Mouse (Mus musculus): Measurements from ENCODE around the gene Atmin.

The Atmin gene

DNA sequence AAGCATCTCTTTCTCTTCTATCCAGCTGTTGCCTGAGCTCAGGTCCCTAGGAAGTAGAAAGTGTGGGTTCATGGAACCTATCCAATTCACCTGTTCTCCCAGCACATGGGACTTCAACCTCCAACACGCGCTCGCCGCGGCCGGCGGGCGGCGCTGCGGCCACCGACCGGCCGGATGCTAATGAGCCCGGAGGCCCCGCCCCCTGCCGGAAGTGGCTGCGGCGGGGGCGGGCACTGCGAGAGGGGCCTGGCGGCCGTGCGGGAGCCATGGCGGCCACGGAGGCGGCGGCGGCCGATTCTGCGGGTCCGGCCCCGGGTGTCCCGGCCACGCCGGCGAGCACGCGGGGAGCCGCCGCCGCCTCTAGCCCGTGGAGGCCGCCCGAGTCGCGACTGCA, at the start of gene Atmin:
TSS of gene Atmin (plus strand) at position 233 of the 394 bp plus-strand sequence.
- DNase-seq (ENCODE audit: low spot score): peak; percentile 75

DNA sequence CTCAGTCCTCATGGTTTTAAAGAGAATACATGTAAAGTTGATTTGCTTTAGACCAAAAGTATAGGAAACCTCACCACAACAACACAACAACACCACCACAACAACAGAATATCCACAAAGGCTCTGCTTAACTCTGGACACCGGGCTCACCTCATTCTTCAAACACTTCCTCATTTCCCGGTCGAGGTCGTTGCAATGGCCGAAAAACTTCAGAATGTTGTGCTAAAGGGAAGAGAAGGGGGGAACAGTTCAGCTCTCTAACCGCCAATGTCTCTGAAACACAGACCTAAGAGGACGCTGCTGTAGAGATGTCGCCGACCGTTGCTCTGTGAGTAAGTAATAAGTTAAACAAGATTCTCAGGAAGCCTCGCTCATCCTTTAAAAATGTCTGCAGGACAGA, 49.3 kb upstream of the Atmin start:
- DNase-seq (ENCODE audit: low spot score): no peak

DNA sequence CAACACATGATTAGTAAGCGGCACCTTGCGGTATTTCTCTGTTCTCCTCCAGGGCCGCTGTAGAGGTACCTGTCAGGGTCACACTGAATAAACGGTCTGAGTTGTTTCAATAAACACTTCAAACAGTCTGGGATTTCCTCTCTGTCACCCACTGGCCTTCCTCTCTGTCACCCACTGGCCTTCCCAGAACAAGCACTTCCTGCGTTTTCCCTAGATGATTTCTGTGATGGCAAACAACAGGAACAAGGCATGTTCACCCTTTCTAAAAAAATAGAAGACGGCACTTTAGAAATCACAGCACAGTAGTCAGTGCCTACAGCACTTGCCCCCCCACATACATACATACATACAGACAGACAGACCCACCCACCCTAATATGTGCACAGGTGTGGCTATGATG, 47.7 kb upstream of the Atmin start:
- DNase-seq (ENCODE audit: low spot score): no peak

DNA sequence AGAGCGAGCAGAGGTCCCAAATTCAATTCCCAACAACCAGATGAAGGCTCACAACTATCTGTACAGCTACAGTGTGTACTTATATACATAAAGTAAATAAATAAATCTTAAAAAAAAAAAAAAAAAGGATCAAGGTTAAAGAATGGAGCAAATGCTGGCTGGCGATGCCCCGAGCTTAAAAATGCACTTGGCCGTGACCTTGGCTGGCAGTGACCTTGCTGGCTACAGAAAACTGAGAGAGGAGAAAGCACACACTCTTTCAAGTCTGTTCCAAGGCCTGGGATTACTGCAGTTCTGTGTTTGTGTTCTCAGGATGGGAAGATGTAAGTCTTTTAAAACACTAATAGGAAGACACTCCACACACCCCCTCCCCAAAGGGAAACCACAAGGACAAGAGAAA, 38.5 kb upstream of the Atmin start:
- DNase-seq (ENCODE audit: low spot score): no peak

DNA sequence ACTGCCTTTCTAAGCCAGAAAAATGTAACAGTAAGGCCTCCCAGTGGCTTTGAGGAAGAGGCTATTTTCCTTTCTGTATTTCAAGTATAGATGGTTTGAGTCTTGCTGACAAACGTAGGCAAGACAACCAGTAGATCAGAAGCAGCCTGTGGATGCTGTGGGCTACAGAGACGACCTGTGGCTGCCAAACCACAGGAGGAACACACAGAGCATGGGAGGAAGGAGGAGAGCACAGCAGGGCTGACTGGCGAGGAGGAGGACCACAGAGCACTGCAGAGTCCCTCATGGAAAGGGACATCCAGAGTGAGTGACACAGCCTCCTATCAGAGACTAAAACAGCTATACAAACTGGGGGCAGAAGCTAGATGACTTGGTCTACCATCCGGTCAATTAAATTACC, 37.9 kb upstream of the Atmin start:
- DNase-seq (ENCODE audit: low spot score): no peak

DNA sequence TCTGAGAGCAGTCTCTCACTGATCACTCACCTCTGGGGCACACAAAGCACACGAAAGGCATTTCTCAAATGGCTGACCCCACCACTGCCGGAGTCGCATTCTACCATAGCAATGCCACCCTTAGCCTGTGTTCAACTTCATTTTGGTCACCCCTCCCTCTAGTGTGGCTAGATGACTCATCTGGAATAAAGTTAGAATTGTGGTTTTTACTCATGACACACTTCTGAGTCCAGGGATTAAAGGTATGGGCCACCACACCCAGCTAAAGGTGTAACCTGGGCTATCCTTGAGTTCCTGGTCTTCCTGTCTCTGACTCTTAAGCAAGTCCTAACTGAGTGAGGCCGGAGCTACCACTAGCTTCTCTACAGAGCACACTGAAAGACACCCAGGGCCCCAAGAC, 37.4 kb upstream of the Atmin start:
- no peak for DNase-seq (ENCODE audit: low spot score)

DNA sequence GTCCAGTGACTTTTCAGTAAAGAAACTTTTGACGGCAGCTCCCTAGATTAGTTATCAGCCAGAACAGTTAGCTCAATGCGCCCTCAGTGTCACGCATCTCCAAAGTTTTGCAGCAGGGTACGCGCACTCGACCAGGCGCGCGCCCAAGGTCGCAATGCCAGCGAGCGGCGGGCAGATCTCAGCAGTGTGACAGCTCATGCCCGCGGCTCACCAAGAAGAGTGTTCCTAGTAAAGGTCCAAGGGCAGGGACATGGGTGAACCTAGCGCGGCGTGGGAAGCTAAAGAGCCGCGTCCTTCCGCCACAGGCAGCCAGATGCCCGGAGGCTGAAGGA, 22.2 kb upstream of the Atmin start:
- no peak for DNase-seq (ENCODE audit: low spot score)

DNA sequence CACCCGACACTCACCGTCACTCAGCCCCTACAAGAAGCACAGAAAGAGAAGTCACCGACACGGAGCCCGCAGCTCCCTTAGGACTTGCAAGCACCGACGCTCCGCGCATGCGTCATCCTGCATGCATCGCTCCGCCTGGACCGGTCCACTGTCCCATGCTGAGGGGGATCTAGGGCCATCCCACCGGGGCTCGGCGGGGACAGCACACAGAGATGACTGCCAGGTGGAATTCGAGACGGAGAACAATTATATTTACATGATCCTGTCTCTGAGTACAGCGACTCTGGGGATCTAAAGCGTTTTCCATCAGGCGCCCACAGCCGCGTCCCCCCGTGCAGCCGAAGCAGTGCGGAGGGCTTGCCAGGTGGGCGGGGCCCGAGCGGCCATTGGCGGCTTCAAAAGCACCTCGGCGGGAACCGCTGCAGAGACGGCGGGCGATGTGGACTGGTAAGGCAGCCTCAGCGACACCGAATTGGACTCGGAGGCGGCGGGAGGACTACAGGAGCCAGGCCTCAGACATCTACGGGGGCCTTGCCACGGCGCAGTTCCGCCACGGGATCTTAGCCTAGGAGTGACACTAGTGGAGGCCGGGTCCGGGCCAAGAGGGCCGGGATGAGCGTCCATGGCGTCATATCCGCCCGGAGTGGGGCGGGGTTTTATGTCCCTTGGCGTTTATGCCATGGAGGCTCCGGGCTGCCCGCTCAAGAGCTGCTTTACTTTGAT, 21.7 kb upstream of the Atmin start, which contains the start of the genes Cmc2 and Cenpn:
TSS of gene Cmc2 (minus strand) at position 119 of the 723 bp plus-strand sequence.
TSS of gene Cenpn (plus strand) at position 394 of the 723 bp plus-strand sequence.
- peak; percentile 98 for DNase-seq (ENCODE audit: low spot score)

DNA sequence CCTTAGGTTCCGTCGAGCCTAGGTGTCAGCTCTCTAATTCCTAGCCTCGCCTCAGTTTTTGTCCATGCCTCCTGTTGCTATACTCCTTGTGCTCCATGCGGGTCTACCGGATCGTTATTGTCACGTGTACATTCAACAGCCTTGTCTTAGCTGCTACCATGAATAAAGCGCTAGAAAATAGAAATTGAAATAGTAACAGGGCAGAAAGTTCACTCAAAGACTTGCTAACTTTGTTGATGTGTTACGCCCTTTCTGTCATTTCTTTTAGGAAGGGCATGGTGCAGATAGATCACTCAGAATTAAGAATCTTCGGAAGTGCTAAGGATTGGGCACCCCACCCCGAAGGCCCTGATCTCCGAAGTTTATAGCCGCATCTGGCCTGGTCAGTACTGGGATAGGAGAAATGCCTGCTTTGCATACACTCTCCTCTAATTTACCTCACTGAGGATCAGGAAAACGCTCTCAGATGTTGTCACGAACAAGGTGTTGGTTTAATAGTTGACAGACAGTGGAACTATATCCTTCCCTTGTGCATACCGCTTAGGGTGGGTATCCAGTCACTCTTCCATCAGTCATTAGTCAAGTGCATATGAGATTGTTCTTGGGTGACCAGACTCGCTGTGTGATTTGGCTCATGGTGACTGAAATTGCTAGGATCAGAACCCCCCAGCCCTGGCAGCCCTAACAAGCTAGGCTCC, 21.0 kb upstream of the Atmin start:
- no peak for DNase-seq (ENCODE audit: low spot score)

DNA sequence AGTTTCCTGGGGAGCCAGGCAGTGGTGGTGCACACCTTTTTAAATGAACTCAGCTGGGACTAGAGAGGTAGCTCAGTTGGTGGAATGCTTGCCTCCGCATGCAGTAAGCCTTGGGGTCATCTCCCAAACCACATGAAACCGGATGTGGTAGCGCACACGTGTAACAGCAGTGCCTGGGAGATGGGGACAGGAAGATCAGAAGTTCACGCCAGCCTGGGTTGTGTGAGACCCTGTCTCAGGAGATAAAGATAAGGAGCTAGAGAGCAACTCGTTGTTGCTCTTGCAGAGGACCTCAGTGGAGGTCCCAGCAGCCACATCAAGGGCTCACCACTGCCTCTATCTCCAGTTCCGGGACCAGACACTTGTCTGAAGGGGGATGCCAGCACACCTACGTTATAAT, 19.7 kb upstream of the Atmin start:
- no peak for DNase-seq (ENCODE audit: low spot score)

DNA sequence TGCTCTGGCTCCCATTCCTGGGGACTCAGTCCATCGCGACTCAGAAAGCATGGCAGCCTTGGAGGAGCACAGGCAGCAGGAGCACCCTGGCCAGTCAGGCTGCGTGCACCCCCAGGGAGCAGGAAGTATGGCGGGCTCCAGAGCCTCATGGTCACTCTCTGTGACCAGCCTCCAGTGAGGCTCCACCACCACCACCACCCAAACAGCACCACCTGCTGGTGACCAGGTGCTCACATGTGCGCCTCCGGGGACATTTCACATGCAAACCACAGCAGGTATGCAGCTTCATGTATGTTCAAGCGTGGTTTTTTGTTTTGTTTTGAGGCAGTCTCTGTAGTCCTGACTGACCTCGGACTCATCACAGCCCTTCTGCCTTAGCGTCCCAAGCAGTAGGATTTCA, 15.3 kb upstream of the Atmin start:
- DNase-seq (ENCODE audit: low spot score): peak; percentile 59

DNA sequence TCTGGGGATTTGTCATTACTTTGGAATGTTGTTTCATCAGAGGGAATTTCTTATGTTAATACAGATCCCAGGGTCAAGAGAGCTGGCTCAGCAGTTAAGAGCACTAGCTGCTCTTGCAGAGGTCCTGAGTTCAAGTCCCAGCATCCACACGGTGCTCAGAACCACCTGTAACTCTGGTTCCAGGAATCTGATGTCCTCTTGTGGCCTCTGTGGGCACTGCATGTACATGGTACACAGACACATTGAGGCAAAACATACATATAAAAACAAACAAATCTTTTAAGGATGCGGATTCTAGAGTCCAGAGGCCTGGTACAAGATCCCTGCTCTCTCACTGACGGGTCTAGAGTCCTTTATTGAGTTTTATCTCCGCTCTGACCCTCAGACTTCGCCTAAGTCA, 14.6 kb upstream of the Atmin start:
- no peak for DNase-seq (ENCODE audit: low spot score)

DNA sequence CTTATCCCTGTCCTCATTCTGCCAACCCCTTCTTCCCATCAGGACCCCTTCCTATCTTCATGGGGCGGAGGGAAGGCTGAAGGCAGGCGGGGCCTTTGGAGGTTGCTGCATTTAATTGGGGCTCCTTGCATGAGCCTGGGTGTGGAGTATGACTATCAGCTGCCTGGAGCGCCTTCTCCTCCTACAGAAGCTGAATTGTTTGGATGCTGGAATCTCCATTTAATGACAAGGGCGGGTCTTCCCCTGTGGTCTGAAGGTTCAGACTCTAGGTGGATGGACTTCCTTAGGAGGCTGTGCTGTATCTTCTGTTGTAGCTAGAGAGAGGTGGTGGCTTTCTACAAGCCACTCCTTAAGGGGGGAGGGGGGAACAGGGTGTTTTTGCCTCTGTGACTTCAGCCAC, 8.2 kb upstream of the Atmin start:
- DNase-seq (ENCODE audit: low spot score): no peak

DNA sequence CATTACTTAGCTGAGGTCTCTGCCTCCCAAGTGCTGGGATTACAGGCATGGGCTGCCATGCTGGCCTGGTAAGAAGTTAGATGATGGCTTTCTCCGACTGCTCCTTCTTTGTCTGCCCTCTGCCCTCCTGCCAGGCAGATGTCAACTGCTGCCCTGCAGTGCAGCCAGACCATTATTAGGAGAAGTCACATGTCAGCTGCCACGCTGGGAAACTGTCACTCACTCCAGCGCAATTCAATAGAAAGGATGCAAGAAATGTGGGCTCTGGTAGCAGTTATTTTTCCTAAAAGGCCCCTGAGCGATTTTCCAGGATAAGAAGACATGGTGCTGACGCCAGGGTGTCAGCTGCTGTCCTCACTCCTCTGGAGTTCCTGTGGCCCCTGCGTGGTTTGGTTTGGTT, 7.7 kb upstream of the Atmin start:
- peak; percentile 11 for DNase-seq (ENCODE audit: low spot score)

DNA sequence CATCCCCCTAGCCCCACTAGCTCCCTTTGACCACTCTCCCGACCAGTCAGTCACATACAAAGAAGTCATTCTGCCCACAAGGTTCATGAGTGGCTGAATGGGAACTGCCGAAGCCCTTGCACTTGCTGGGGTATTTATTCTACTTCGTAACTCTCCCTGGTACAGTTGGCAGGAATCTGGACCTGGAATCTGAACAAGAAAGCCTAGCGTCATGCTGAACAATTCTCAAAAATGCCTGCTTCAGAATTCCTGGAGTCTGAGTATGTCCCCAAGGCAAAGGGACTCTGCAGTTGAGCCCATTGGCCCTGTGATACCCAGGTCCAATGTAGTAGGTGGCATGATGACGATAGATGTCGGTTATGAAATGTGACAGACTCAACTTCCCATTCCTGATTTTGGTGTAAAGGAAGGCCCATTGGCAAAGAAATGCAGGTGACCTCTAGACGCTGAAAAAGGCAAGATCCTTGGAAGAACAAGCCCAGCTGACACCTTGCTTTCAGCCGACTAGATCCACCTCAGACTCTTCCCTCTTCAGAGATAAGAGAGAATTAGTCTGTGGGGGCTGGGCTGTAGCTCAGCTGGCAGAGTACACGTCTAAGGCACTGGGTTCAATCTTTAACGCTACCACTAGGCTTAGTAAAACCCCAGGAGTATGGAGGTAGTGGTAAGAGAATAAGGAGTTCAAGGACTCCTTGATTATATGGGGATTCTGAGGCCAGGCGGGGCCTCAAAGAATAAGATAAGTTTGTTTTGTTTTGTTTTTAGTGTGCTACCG, 722 bp upstream of the Atmin start:
- DNase-seq (ENCODE audit: low spot score): no peak

DNA sequence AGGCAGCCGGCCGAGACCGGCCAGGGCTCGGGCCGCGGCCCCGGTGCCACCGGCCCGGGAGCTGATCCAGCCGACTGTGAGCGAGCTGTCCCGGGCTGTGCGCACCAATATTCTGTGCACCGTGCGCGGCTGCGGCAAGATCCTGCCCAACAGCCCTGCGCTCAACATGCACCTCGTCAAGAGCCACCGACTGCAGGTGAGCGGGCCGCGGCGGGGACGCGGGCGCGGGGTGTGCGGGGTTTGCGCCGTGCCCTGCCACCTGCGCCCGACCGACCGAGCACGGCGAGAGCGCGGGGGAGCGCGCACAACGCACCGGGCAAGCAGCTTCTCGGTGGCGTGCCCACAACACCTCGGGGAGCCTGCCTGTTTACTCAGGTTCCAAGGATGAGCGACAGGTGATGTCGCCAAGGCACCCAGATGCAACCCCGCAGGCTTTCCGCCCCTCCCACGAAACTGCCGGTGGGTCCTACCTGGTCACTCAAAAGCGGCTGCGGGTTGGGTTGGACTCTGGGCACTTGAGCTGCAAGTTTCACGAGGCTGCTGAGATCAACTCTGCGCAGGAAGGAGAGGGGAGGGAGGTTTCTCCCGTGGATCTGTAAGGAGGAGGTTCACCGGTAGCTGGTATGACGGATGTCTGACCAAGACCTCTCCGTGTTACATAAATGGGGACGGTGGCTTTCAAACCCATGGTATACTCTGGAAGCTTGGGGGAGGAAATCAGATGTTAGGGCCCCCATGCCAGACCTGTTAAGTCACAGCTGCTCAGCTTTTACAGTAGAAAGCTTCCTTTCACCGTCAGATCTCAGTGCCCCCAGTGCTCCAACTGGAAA, 577 bp downstream of the Atmin start:
- peak; percentile 11 for DNase-seq (ENCODE audit: low spot score)

DNA sequence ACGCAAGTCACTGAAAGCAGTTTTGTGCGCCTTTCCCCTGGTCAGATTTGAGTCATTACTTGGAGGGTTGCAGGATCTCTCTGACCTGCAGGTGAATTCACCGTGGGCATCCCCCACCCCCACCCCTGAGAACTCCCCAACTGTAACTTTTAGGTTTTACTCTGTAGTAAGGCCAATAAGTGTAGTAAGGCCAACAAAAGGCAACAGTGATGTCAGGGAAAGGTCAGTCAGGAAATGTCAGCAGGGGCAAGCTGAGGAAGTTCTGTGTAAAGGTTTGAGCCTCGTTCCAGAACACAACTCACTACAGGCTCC, 1.1 kb downstream of the Atmin start:
- no peak for DNase-seq (ENCODE audit: low spot score)

DNA sequence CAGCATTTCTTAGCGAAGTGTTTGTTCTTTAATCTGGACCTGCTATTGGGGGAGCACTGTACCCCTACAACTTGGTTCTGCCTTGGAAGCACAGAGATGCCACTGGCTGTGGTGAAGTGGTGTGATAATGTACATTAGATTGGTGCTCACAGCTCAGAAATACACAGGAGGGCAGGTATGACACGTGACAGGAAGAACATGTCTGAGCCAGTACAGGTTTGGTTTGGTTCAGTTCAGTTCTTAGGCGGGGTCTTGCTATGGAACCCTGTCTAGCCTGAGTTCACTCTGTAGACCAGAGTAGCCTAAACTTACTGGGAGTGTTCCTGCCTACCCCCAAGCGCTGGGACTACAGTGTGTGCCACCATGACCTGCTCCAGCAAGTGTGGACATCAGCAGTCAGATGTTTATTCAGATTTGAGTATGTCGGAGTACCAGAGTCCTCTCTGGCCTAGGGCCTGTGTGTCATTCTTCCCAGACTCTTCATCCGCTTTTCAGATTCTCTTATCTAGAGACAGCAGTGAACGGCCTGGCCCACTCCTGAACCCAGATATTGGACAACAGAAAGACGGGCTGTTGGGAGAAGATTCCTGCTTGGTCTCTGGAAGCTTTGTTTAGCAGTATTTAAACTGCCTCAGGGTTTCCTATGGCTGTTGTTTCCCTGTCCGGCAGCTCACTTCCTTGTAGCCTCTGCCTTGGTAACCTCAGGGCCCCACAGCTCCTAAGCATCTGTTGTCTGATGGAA, 2.1 kb downstream of the Atmin start:
- no peak for DNase-seq (ENCODE audit: low spot score)

DNA sequence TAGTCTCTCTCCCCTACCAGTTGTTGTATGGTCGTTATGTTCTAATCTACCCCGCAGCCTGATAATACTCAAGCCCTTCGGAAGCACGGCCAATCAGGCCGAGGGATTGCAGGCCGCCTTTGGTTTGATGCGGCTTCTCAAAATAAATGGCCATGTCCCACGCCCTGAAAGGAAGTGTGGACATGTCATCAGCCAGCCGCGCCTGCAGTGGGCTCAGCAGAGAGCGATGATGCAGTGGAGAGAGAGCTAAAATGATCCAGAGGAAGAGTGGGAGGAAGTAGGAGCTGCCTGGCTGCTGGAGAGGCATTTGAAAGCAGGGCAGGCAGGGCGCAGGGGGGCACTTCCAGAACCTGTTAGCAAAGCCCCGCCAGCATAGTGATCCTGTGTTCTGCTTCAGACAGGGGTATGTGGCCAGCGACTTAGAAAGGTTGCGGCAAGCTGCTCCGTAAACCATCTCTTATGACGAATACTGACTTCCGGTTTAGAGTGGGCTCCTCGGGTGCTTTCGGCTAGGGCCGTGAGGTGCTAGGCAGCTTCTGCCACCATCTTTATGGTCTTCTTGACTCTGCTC, 3.2 kb downstream of the Atmin start:
- DNase-seq (ENCODE audit: low spot score): no peak

DNA sequence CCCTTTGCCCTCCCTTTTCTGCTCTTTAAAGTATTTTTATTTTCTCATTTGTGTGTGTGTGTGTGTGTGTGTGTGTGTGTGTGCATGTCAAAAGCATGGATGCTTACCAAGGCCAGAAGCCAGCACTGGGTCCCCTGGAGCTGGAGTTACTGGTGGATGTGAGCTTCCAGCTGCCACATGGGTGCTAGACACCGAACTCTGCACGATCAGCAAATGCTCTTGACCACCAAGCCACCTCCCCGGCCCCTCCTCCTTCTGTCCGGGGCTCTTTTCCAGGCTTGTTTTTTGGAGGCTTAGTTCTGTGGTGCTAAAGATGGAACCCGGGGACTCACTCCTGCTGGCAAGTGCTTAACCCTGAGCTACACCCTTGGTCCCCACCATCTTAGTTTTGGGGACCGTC, 3.7 kb downstream of the Atmin start:
- DNase-seq (ENCODE audit: low spot score): no peak

DNA sequence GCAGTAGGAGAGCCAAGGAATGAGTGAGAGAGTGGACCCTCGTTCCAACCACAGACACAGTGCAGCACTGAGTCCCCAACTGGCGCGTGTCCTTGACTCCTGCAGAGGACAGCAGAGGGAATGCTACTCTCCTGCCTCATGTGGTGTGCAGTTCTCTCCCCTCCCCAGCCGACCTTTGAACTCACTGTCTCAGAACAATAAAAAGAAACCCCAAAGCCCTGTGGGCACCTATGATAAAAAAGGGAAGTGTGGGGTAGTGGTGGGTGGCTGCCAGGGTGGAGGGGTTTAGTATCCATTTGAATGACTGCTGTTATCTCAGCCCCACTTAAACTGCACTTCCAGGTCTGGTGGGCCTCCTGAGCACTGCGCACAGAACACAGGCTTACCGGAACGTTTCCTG, 4.4 kb downstream of the Atmin start:
- DNase-seq (ENCODE audit: low spot score): no peak

Measured in embryo, embryonic 10 days (tissue).